Mouse (Mus musculus): ENCODE data around the gene Oas1c.
"Not testable (repeated sequence)": the region's sequence is repeated elsewhere in the genome, so short reads cannot be mapped to it uniquely, and the experiment has no call there.

DNA sequence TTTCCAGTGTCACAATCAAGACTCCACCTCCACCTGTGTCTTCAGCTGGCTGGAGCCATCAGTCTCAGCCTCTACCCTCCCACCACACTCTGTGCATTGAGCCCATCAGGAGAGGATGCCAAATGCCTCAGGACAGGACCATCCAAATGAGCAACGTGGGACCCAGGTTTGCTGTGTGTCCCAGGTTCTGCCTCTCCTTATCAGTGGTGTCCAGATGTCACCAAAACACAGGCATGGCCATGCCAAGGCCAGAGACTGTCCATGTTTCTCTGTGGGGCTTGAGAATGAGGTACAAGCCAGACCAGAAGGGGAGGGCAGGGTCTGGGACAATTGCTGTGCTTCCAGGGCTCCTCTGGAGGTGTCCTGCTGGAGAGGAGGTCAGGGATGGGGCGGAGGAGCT is 13.4 kb downstream of the Oas1c start:
- TF ChIP-seq POLR2A (IDR thresholded peaks at IDR 0.05; ENCODE audit: low read depth, low read length); CTCF (IDR thresholded peaks at IDR 0.05; ENCODE audit: extremely low read depth, insufficient read depth, insufficient read length, insufficient replicate concordance): not testable (repeated sequence)
